9 mouse cellular contexts compared by ENCODE assay signal in the genomic region with DNA sequence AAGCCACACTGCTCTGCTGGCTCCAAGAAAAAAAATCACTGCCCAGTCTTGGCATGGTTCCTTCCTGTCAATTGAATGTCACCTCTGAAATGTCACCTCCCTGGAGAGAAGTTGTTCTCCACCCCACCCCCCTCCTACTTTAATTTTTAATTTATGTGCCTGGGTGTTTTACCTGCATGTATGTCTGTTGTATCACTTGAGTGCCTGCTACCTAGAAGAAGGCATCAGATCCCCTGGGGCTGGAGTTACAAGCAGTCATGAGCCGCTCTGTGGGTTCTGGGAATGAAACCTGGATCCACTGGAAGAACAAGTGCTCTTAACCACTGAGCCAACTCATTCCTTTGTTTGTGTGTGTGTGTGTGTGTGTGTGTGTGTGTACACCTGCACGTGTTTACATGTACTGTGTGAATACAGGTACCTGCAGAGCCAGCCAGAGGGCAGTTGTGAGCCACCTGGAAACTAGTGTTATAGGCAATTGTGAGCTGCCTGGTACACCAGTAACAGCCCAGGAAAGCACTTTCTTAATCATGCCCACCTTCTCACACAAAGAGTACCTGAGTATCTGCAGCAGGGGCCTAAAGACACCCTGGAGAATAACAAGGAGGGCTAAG.
DNase-seq lines count a peak whose midpoint lies in the region; ATAC-seq and TF ChIP-seq lines count a peak whose summit lies in the region.
"Had no signal": no experiment of that assay in that cellular context is flagged by ENCODE, and none has a peak within 500 bp of the region (broad histone marks: within the 10 kb centered on the region; RNA-seq: fewer than 3 reads in every experiment).

No protein-coding gene starts in this region.

- no peak for ATAC-seq in liver, embryonic 14.5 days (ENCODE audit: insufficient read depth)
- ATAC-seq in liver, embryonic 11.5 days (replicated peaks; ENCODE audit: low FRiP score): no peak
- ATAC-seq in limb, embryonic 12.5 days (ENCODE audit: insufficient number of reproducible peaks, insufficient read depth, low FRiP score, low TSS enrichment, low read depth): peak; percentile 7; the same call in 1 of the 2 replicates
- ATAC-seq in stomach, embryonic 15.5 days (ENCODE audit: insufficient read depth, low FRiP score, low read depth): no peak

- 0 out of 2 replicates have a peak, but pooled peaks have one; percentile 12 for TF ChIP-seq CTCF in liver, embryonic 14.5 days (IDR thresholded peaks at IDR 0.05; ENCODE audit: low read depth)

- 58% methylated on average over 2 of the region's 2 CpGs for WGBS in liver, embryonic 14.5 days (ENCODE audit: insufficient replicate concordance)
- WGBS in liver, embryonic 11.5 days: 85% methylated on average over 2 of the region's 2 CpGs
- WGBS in limb, embryonic 12.5 days: 81% methylated on average over 2 of the region's 2 CpGs
- WGBS in stomach, embryonic 15.5 days: 82% methylated on average over 2 of the region's 2 CpGs

- H3K4me3 ChIP-seq in liver, embryonic 14.5 days (ENCODE audit: insufficient read depth in 1 of 2, low read depth in 2 of 2, low read length in 2 of 2): no peak overlapping the region
- H3K4me3 ChIP-seq in liver, embryonic 11.5 days (ENCODE audit: low read depth, low read length): no peak overlapping the region
- no peak overlapping the region for H3K4me3 ChIP-seq in limb, embryonic 12.5 days (replicated peaks)
- H3K4me3 ChIP-seq in stomach, embryonic 15.5 days (replicated peaks): no peak overlapping the region
- H3K4me3 ChIP-seq: liver, embryonic 12.5 days had no signal

- TF ChIP-seq EP300 in liver, embryonic 14.5 days (IDR thresholded peaks at IDR 0.05; ENCODE audit: low read depth): no peak

- peaks cover 0 to 6% of the 10 kb centered on the region in 2 experiments; a peak in 1 of 4 replicates for H3K4me1 ChIP-seq in liver, embryonic 14.5 days (replicated peaks; ENCODE audit: control insufficient read depth in 2 of 2, insufficient read depth in 2 of 2, low read length in 1 of 2)
- peaks cover 3% of the 10 kb centered on the region; the same call in 1 of the 2 replicates for H3K4me1 ChIP-seq in liver, embryonic 11.5 days (replicated peaks; ENCODE audit: control insufficient read depth, insufficient read depth, low read length)
- H3K4me1 ChIP-seq in limb, embryonic 12.5 days (replicated peaks): peaks cover 27% of the 10 kb centered on the region
- peaks cover 21% of the 10 kb centered on the region for H3K4me1 ChIP-seq in stomach, embryonic 15.5 days

- H3K9me3 ChIP-seq in liver, embryonic 14.5 days (ENCODE audit: control insufficient read depth, low read length): no peaks in the 10 kb centered on the region
- H3K9me3 ChIP-seq in liver, embryonic 11.5 days (ENCODE audit: control insufficient read depth, low read length): no peaks in the 10 kb centered on the region
- no peaks in the 10 kb centered on the region for H3K9me3 ChIP-seq in limb, embryonic 12.5 days
- no peaks in the 10 kb centered on the region for H3K9me3 ChIP-seq in stomach, embryonic 15.5 days
- H3K9me3 ChIP-seq: liver, embryonic 12.5 days had no signal

- DNase-seq in adrenal gland, postnatal 10 days: peak; percentile 16
- no peak for DNase-seq in adrenal gland, adult 8-10 months
- DNase-seq in liver, embryonic 14.5 days (ENCODE audit: low read depth in 3 of 3, low spot score in 3 of 3): no peak
- DNase-seq in liver, embryonic 11.5 days (ENCODE audit: low spot score): no peak
- DNase-seq in frontal cortex, postnatal 10 days (ENCODE audit: low spot score in 2 of 2): no peak
- no peak for DNase-seq in urinary bladder, postnatal 36 days (ENCODE audit: low spot score in 2 of 2)

- H3K9ac ChIP-seq in liver, embryonic 14.5 days (replicated peaks): no peak overlapping the region
- no peak overlapping the region for H3K9ac ChIP-seq in liver, embryonic 11.5 days (ENCODE audit: low read depth, low read length)
- no peak overlapping the region for H3K9ac ChIP-seq in limb, embryonic 12.5 days (replicated peaks)
- H3K9ac ChIP-seq in stomach, embryonic 15.5 days: no peak overlapping the region
- H3K9ac ChIP-seq: liver, embryonic 12.5 days had no signal

- H3K27ac ChIP-seq in liver, embryonic 14.5 days: no peak overlapping the region
- H3K27ac ChIP-seq in liver, embryonic 11.5 days (ENCODE audit: low read depth, low read length): no peak overlapping the region
- H3K27ac ChIP-seq in limb, embryonic 12.5 days: peak overlapping the region; percentile 74; the same call in 1 of the 2 replicates
- peak overlapping the region; percentile 81 for H3K27ac ChIP-seq in stomach, embryonic 15.5 days
- H3K27ac ChIP-seq: liver, embryonic 12.5 days had no signal

- H3K36me3 ChIP-seq in liver, embryonic 14.5 days (replicated peaks; ENCODE audit: control insufficient read depth, insufficient read depth, low read depth): no peaks in the 10 kb centered on the region
- no peaks in the 10 kb centered on the region for H3K36me3 ChIP-seq in liver, embryonic 11.5 days (ENCODE audit: control insufficient read depth, insufficient read depth, low read length)
- no peaks in the 10 kb centered on the region for H3K36me3 ChIP-seq in limb, embryonic 12.5 days
- no peaks in the 10 kb centered on the region for H3K36me3 ChIP-seq in stomach, embryonic 15.5 days
- H3K36me3 ChIP-seq: liver, embryonic 12.5 days had no signal

- H3K4me2 ChIP-seq in liver, embryonic 14.5 days (ENCODE audit: low read depth): no peak overlapping the region
- no peak overlapping the region for H3K4me2 ChIP-seq in liver, embryonic 11.5 days
- H3K4me2 ChIP-seq in limb, embryonic 12.5 days: peak overlapping the region; percentile 42; the same call in 1 of the 2 replicates
- no peak overlapping the region for H3K4me2 ChIP-seq in stomach, embryonic 15.5 days

- H3K27me3 ChIP-seq in liver, embryonic 14.5 days (ENCODE audit: control insufficient read depth, insufficient read depth, low read length): no peaks in the 10 kb centered on the region; the same call in 1 of the 2 replicates
- no peaks in the 10 kb centered on the region for H3K27me3 ChIP-seq in liver, embryonic 11.5 days (replicated peaks; ENCODE audit: control insufficient read depth, insufficient read depth, low read length)
- peaks cover 3% of the 10 kb centered on the region; the same call in 1 of the 2 replicates for H3K27me3 ChIP-seq in limb, embryonic 12.5 days
- no peaks in the 10 kb centered on the region for H3K27me3 ChIP-seq in stomach, embryonic 15.5 days (replicated peaks)

Comparison
In these comparisons a context has a peak if more than half of its experiments do, and no peak if none do; other contexts are left out.
1. H3K27ac ChIP-seq: peak in limb, embryonic 12.5 days (single experiment) and stomach, embryonic 15.5 days (single experiment); none in liver, embryonic 14.5 days (single experiment) and liver, embryonic 11.5 days (single experiment).